Mouse (Mus musculus) liver, postnatal 0 days (tissue): ENCODE measurements around the gene Gm28042. TPM values are rescaled to one million over a fixed set of nuclear protein-coding genes. Genes with fewer than 3 reads are reported as not detected.
A peak's percentile ranks its signal among the peaks of the same experiment; 100 is the strongest.

Experiments
- ATAC-seq: fragments of 200-750 bp; cut with Nextera tagmentation; 2 replicates; pipeline ENCODE4 v1.8.0; 2017; ENCODE audit warnings: mild to moderate bottlenecking, moderate library complexity
- DNase-seq: peaks from one replicate; pipeline ENCODE4 v3.0.0-alpha.2; 2016
- H3K27ac ChIP-seq: fragments of 300-500 bp; sonication (generic); 2 replicates; pipeline ENCODE4 v1.5.1; 2014; ENCODE audit warnings: antibody characterized with exemption, moderate library complexity, mild to moderate bottlenecking, low read depth
- H3K27me3 ChIP-seq: fragments of 300-500 bp; sonication (generic); 2 replicates; pipeline ENCODE4 v1.6.1; 2014; ENCODE audit warnings: low read length, control low read depth, mixed read lengths; ENCODE audit not compliant: insufficient read depth
- H3K36me3 ChIP-seq: fragments of 300-500 bp; sonication (generic); replicated peaks from 2 replicates; pipeline ENCODE4 v1.6.1; 2014; ENCODE audit warnings: mild to moderate bottlenecking, control low read depth, low read length, moderate library complexity, mixed read lengths; ENCODE audit not compliant: insufficient read depth
- H3K4me1 ChIP-seq: fragments of 300-500 bp; sonication (generic); 2 replicates; pipeline ENCODE4 v1.6.1; 2014; ENCODE audit warnings: antibody characterized with exemption, mild to moderate bottlenecking, control low read depth; ENCODE audit not compliant: insufficient read depth
- H3K4me2 ChIP-seq: fragments of 300-500 bp; sonication (generic); 2 replicates; pipeline ENCODE4 v1.6.1; 2014; ENCODE audit warnings: low read depth, mild to moderate bottlenecking, low read length, moderate library complexity, mixed read lengths
- H3K4me3 ChIP-seq: fragments of 300-500 bp; sonication (generic); 2 replicates; pipeline ENCODE4 v1.5.1; 2014; ENCODE audit warnings: low read depth, low read length
- H3K9ac ChIP-seq: fragments of 300-500 bp; sonication (generic); replicated peaks from 2 replicates; pipeline ENCODE4 v1.6.1; 2014; ENCODE audit warnings: mild to moderate bottlenecking, moderate library complexity
- H3K9me3 ChIP-seq: fragments of 300-500 bp; sonication (generic); 2 replicates; pipeline ENCODE4 v1.6.1; 2016; ENCODE audit warnings: mild to moderate bottlenecking, control low read depth, low read length, mixed read lengths
- CTCF ChIP-seq: sonication (generic); IDR thresholded peaks from 2 replicates; pipeline ENCODE4 v1.5.1; 2016; ENCODE audit warnings: antibody characterized with exemption, low read depth
- EP300 ChIP-seq: IDR thresholded peaks from 2 replicates; pipeline ENCODE4 v1.6.1; 2016; ENCODE audit warnings: antibody characterized with exemption, low read depth, mild to moderate bottlenecking
- WGBS: fragments of 180-500 bp; shearing (Covaris S2); extraction: QIAGEN DNeasy Blood & Tissue Kit; methylation state at CpG from one replicate; pipeline ENCODE4 v1.1.7; 2014; ENCODE audit not compliant: insufficient replicate concordance; 5-methylcytosine and 5-hydroxymethylcytosine counted together
- polyA plus RNA-seq: library from polyadenylated mRNA; unstranded; fragments of >200 nt; fragmentation: Nextera tagmentation; extraction: Ambion mirVana; gene quantifications from 2 replicates; pipeline ENCODE4 v1.2.1, GENCODE M21; 2015

Gm28042 gene
- polyA plus RNA-seq, 1 experiment from 2014 or later, result 0.13 TPM

DNA sequence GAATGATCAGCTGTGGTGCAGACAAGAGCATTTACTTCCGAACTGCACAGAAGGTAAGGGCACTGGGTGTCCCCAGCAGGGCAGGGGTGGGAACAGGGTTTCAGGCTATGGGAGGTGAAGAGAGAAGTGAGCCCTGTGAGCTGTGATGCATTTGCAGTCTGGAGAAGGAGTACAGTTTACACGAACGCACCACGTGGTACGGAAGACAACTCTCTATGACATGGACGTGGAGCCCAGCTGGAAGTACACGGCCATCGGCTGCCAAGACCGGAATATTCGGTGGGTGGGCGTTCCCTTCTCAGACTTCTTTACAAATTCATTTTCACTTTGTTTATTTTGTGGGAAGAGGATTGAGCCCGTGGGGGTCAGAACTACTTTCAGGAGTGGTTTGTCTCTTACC is 9.7 kb upstream of the Gm28042 start:
- H3K9me3 ChIP-seq, result no peaks in the 10 kb centered on the region
- H3K4me2 ChIP-seq, result no peak overlapping the region
- TF ChIP-seq CTCF (no peak), EP300 (no peak)
- no peaks in the 10 kb centered on the region for H3K4me1 ChIP-seq
- peaks cover 19% of the 10 kb centered on the region for H3K36me3 ChIP-seq
- no peak for DNase-seq
- H3K27ac ChIP-seq, result no peak overlapping the region
- 90% methylated on average over 12 of the region's 12 CpGs for WGBS
- H3K27me3 ChIP-seq, result no peaks in the 10 kb centered on the region
- no peak overlapping the region for H3K4me3 ChIP-seq
- no peak for ATAC-seq
- H3K9ac ChIP-seq, result no peak overlapping the region

DNA sequence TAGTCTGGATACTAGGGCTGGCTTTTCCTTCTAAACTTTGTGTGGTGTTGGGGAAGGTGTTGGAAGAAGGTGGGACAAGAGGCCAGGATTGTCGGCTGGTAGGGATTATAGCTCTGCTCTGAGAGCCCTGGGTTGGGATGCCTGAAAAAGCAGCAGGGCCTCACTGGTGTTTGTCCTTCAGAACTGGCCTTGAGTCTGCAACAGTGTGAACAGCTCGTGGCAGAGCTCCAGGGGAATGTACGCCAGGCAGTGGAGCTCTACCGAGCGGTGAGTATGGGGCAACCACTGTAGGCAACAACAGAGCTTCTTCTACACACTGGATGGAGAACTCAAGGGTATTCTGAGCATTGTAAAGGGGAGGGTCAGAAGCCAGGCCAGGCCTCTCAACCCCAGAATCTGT is 3.0 kb upstream of the Gm28042 start:
- no peak for DNase-seq
- Histone ChIP-seq H3K27me3 (no peaks in the 10 kb centered on the region), H3K27ac (no peak overlapping the region), H3K9me3 (no peaks in the 10 kb centered on the region), H3K36me3 (peaks cover 19% of the 10 kb centered on the region), H3K4me3 (no peak overlapping the region), H3K4me2 (no peak overlapping the region), H3K4me1 (peaks cover 12% of the 10 kb centered on the region), H3K9ac (no peak overlapping the region)
- WGBS, result 67% methylated on average over 5 of the region's 5 CpGs
- ATAC-seq, result no peak
- no peak for TF ChIP-seq CTCF
- TF ChIP-seq EP300, result no peak

DNA sequence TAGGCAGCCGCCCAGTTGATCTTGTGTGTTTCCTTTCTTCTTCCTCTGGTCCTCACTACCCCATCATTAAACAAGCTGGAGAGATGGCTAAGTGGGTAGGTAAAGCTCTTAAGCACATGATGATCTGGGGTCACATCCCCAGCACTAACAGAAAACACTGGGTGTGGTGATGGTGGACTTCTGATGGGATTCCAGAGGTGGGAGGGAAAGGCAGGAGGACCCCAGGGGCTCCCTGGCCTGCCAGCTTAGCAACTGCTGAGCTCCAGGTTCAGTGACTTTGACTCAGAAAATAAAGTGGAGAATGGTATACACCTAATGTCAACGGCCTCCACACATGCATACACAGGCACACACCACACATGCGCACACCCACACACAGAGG is 648 bp downstream of the Gm28042 start:
- ATAC-seq (no peak), DNase-seq (no peak)
- peaks cover 12% of the 10 kb centered on the region for H3K4me1 ChIP-seq
- peaks cover 5% of the 10 kb centered on the region for H3K36me3 ChIP-seq
- peak overlapping the region; percentile 83; the same call in 1 of the 2 replicates for H3K27ac ChIP-seq
- peak overlapping the region; percentile 98 for H3K4me2 ChIP-seq
- H3K9ac ChIP-seq, result peak overlapping the region; percentile 83
- peak overlapping the region; percentile 72 for H3K4me3 ChIP-seq
- no peaks in the 10 kb centered on the region for H3K27me3 ChIP-seq
- no peak for TF ChIP-seq EP300
- no peak for TF ChIP-seq CTCF
- no peaks in the 10 kb centered on the region for H3K9me3 ChIP-seq
- 42% methylated on average over 3 of the region's 3 CpGs for WGBS

DNA sequence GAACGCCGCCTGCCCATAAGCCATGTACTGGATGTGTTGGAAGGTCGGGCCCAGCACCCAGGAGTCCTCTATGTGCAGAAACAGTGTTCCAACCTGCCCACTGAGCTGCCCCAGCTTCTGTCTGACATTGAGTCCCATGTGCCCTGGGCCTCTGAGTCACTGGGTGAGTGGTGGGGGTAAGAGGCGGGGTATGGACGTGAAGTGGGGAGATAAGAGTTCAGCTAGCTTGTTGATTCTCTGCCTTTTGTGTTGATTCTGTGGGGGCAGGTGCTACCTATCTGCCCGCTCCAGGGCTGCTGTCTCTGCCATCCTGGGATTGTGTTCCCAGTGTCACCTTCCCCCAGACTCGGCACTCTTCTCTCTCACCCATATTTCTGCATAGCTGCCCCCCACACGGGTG is 3.1 kb downstream of the Gm28042 start:
- Histone ChIP-seq H3K27me3 (no peaks in the 10 kb centered on the region), H3K4me3 (no peak overlapping the region), H3K4me1 (peaks cover 12% of the 10 kb centered on the region), H3K9ac (no peak overlapping the region), H3K36me3 (peaks cover 3% of the 10 kb centered on the region), H3K4me2 (no peak overlapping the region), H3K27ac (no peak overlapping the region), H3K9me3 (no peaks in the 10 kb centered on the region)
- DNase-seq (no peak), ATAC-seq (no peak)
- 53% methylated on average over 8 of the region's 8 CpGs for WGBS
- no peak for TF ChIP-seq CTCF
- TF ChIP-seq EP300, result no peak

DNA sequence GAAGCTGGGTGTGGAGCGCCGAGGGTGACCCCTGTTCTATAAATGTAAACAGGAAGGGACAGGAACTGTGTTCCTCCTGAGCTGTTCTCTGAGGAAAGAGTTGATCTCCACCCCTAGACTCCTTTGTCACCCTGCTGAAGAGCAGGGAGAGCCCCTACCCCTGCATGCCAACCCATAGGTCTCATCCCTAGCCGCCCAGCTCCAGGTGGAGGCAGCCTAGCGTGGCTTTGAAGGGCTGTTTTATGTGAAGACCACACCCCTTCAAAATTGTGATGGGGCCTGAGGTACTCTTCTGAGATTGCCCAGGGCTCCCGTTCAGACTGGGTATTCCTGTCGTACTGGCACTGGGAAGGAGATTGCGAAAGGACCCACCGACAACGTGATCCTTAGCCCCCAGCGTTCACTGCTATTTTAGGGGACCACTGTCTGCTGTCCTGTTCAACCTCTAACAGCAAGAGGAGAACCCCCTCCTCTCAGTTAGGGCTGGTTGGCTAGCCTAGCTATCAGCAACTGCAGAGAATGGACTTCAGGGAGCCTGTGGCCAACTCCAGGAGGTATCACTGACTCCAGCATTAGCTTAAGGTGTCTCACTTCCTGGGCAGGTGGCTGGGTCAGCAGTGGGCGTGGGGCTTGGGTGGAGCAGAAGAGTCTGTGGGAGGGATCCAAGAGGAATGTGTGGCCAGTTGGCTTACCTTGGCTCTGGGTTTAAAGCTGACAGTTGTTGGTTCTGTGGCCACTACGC is 5.6 kb downstream of the Gm28042 start, which contains the start of gene Pla2g4b:
Pla2g4b (plus strand) TSS at position 692 of the 742 bp plus-strand sequence.
- no peak within 1 kb of the TSS for H3K27ac ChIP-seq
- peaks cover 6% of the 10 kb centered on the region for H3K4me1 ChIP-seq
- peaks cover 3% of the 10 kb centered on the region for H3K36me3 ChIP-seq
- no peaks in the 10 kb centered on the region for H3K27me3 ChIP-seq
- no peak within 1 kb of the TSS for H3K4me2 ChIP-seq
- no peak for TF ChIP-seq CTCF
- no peak for TF ChIP-seq EP300
- H3K4me3 ChIP-seq, result no peak within 1 kb of the TSS
- no peak for DNase-seq
- 83% methylated on average over 12 of the region's 12 CpGs for WGBS
- ATAC-seq, result no peak
- no peaks in the 10 kb centered on the region for H3K9me3 ChIP-seq
- no peak within 1 kb of the TSS for H3K9ac ChIP-seq

DNA sequence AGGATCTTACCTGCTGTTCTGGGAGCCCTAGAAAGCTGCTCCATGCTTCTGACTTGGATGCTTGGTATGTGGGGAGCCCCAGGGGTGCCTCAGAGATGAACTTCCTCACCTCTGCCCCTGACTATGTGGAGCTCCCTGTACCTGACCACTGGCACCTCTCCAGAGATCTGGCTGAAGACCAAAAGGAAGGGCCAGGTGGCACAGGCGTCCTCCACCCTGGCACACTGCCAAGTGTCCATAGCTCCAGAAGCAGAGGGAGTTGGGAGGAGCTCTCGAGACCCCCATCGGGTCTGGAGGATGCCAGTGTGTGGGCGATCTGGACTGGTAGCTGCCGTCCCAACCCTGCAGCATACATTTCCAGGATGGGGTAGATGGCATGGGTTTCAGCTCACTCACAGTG is 6.4 kb downstream of the Gm28042 start:
- H3K4me2 ChIP-seq, result no peak overlapping the region
- no peaks in the 10 kb centered on the region for H3K4me1 ChIP-seq
- peaks cover 3% of the 10 kb centered on the region for H3K36me3 ChIP-seq
- H3K27me3 ChIP-seq, result no peaks in the 10 kb centered on the region
- no peak overlapping the region for H3K9ac ChIP-seq
- TF ChIP-seq EP300 (no peak), CTCF (no peak)
- no peak for ATAC-seq
- H3K4me3 ChIP-seq, result no peak overlapping the region
- no peak for DNase-seq
- 80% methylated on average over 5 of the region's 5 CpGs for WGBS
- H3K27ac ChIP-seq, result no peak overlapping the region
- H3K9me3 ChIP-seq, result no peaks in the 10 kb centered on the region

DNA sequence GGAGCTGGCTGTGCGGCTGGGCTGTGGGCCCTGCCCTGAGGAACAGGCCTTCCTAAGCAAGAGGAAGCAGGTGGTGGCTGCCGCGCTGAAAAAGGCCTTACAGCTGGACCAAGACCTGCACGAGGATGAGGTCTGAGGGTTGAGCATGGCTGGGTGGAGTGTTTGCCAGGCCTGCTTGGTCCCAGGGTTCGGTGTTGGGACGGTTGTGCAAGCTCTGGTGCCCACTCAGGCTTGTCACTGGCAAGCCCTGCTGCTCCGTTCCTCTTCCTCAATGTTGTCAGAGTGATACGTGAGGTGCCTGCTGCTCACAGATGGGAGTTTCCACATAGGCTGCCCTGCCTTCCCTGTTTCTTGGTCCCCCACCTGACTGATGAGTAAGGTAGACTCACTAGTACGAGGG is 10.5 kb downstream of the Gm28042 start:
- no peak for ATAC-seq

More for the DNA sequence above, 10.5 kb downstream of the Gm28042 start:
- no peak overlapping the region for H3K27ac ChIP-seq
- H3K4me1 ChIP-seq, result no peaks in the 10 kb centered on the region
- no peak overlapping the region for H3K4me2 ChIP-seq
- peaks cover 9% of the 10 kb centered on the region for H3K36me3 ChIP-seq
- 54% methylated on average over 9 of the region's 9 CpGs for WGBS
- no peak overlapping the region for H3K4me3 ChIP-seq
- DNase-seq, result no peak
- no peaks in the 10 kb centered on the region for H3K9me3 ChIP-seq
- H3K9ac ChIP-seq, result no peak overlapping the region
- no peaks in the 10 kb centered on the region for H3K27me3 ChIP-seq
- TF ChIP-seq CTCF, result no peak
- TF ChIP-seq EP300, result no peak
